ENCODE assay signal across 11 mouse cellular contexts in the genomic region with DNA sequence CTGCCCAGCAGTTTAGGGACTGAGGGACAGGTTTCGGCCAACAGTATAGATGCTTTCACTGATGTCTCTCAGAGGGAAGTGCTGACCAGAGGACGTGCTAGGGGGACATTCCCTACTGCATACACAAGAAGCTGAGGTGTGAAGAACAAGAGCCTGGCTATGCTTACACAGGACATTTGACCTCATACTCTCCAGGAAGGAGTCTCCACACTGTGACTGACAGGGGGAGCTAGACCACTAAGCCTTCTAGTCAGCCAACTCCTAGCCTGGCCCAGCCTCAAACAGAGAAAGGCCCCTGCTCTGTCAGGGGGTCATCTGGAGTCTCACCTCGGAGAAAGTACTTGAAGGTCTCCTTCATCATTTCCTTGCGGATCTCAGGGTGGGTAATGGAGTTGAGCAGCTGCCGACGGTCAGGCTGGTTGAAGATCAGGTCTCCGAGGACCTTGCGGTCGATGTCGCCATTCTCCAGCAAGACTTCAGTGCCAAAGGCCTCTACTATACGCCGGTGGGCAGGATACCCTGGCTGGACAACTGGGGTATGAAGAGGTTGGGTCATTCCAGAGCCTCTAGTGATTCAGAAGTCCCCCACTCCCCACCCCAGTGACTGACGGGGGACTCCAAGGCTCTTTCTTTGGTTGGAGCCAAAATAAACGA. TPM values are rescaled to one million over a fixed set of nuclear protein-coding genes. Genes with fewer than 3 reads are reported as not detected.
A peak's percentile ranks its signal among the peaks of the same experiment; 100 is the strongest.
DNase-seq lines count a peak whose midpoint lies in the region; ATAC-seq and TF ChIP-seq lines count a peak whose summit lies in the region.
"Had no signal": no experiment of that assay in that cellular context is flagged by ENCODE, and none has a peak within 500 bp of the region (broad histone marks: within the 10 kb centered on the region; RNA-seq: fewer than 3 reads in every experiment).

No protein-coding gene starts in this region.

- peaks cover 46% of the 10 kb centered on the region for H3K4me1 ChIP-seq in heart, embryonic 12.5 days (replicated peaks)
- 0 out of 2 replicates have a peak, but pooled peaks cover 5% of the 10 kb centered on the region for H3K4me1 ChIP-seq in lung, postnatal 0 days (ENCODE audit: insufficient read depth, low read depth, low read length)
- H3K4me1 ChIP-seq in heart, embryonic 16.5 days (ENCODE audit: control insufficient read depth, insufficient read depth, low read length): peaks cover 34% of the 10 kb centered on the region
- peaks cover 22% of the 10 kb centered on the region for H3K4me1 ChIP-seq in midbrain, embryonic 12.5 days
- no peaks in the 10 kb centered on the region for H3K4me1 ChIP-seq in forebrain, embryonic 14.5 days (ENCODE audit: control insufficient read depth, insufficient read depth, low read length)

- DNase-seq in heart, adult 9 months (ENCODE audit: low spot score in 2 of 2): no peak
- DNase-seq in lung, postnatal 0 days (ENCODE audit: low spot score): peak; percentile 59
- no peak for DNase-seq in lung, adult 18-20 months
- no peak for DNase-seq in forebrain, embryonic 14.5 days (ENCODE audit: low spot score)
- no peak for DNase-seq in layer of hippocampus, postnatal 25 days (ENCODE audit: extremely low spot score in 1 of 2, low spot score in 1 of 2)
- DNase-seq: kidney, adult 18-20 months had no signal

- H3K27ac ChIP-seq in heart, embryonic 12.5 days (ENCODE audit: poor library complexity, severe bottlenecking): peak overlapping the region; percentile 91
- peak overlapping the region; percentile 60; the same call in 1 of the 2 replicates for H3K27ac ChIP-seq in lung, postnatal 0 days (ENCODE audit: low read length)
- H3K27ac ChIP-seq in heart, embryonic 16.5 days (ENCODE audit: low read length): peak overlapping the region; percentile 85
- peak overlapping the region; percentile 75 for H3K27ac ChIP-seq in midbrain, embryonic 12.5 days (replicated peaks)
- H3K27ac ChIP-seq in forebrain, embryonic 14.5 days (ENCODE audit: low read depth, low read length): no peak overlapping the region

- H3K4me2 ChIP-seq in heart, embryonic 12.5 days: peak overlapping the region; percentile 42
- H3K4me2 ChIP-seq in lung, postnatal 0 days (replicated peaks; ENCODE audit: low read depth, low read length): no peak overlapping the region
- 0 out of 2 replicates have a peak overlapping the region, but pooled peaks have one; percentile 23 for H3K4me2 ChIP-seq in heart, embryonic 16.5 days (ENCODE audit: low read depth, low read length)
- H3K4me2 ChIP-seq in midbrain, embryonic 12.5 days (replicated peaks): no peak overlapping the region
- H3K4me2 ChIP-seq in forebrain, embryonic 14.5 days (ENCODE audit: low read length): no peak overlapping the region

- H3K9me3 ChIP-seq in heart, embryonic 12.5 days (replicated peaks): no peaks in the 10 kb centered on the region
- H3K9me3 ChIP-seq in lung, postnatal 0 days (ENCODE audit: low read length): no peaks in the 10 kb centered on the region
- H3K9me3 ChIP-seq in heart, embryonic 16.5 days (replicated peaks; ENCODE audit: control insufficient read depth, low read length): no peaks in the 10 kb centered on the region
- H3K9me3 ChIP-seq in midbrain, embryonic 12.5 days: no peaks in the 10 kb centered on the region
- no peaks in the 10 kb centered on the region for H3K9me3 ChIP-seq in forebrain, embryonic 14.5 days (replicated peaks; ENCODE audit: control insufficient read depth, low read length)

- 66% methylated on average over 14 of the region's 14 CpGs for WGBS in heart, embryonic 12.5 days
- 59% methylated on average over 14 of the region's 14 CpGs for WGBS in lung, postnatal 0 days
- WGBS in heart, embryonic 16.5 days: 74% methylated on average over 14 of the region's 14 CpGs
- WGBS in midbrain, embryonic 12.5 days: 88% methylated on average over 14 of the region's 14 CpGs
- WGBS in forebrain, embryonic 14.5 days: 90% methylated on average over 14 of the region's 14 CpGs

- no peak; the same call in none of the 2 replicates for TF ChIP-seq CTCF in lung, postnatal 0 days (IDR thresholded peaks at IDR 0.05)

- H3K9ac ChIP-seq in heart, embryonic 12.5 days: 0 out of 2 replicates have a peak overlapping the region, but pooled peaks have one; percentile 12
- H3K9ac ChIP-seq in lung, postnatal 0 days (replicated peaks; ENCODE audit: low read depth): no peak overlapping the region
- peak overlapping the region; percentile 41; the same call in 1 of the 2 replicates for H3K9ac ChIP-seq in heart, embryonic 16.5 days (ENCODE audit: low read length)
- no peak overlapping the region for H3K9ac ChIP-seq in midbrain, embryonic 12.5 days (replicated peaks)
- no peak overlapping the region for H3K9ac ChIP-seq in forebrain, embryonic 14.5 days (ENCODE audit: low read length)

- no peak for TF ChIP-seq EP300 in lung, postnatal 0 days (IDR thresholded peaks at IDR 0.05)

- H3K4me3 ChIP-seq in heart, embryonic 12.5 days: no peak overlapping the region
- H3K4me3 ChIP-seq in lung, postnatal 0 days (ENCODE audit: low read depth, low read length): no peak overlapping the region
- no peak overlapping the region for H3K4me3 ChIP-seq in heart, embryonic 16.5 days (ENCODE audit: low read length)
- no peak overlapping the region for H3K4me3 ChIP-seq in midbrain, embryonic 12.5 days
- no peak overlapping the region for H3K4me3 ChIP-seq in forebrain, embryonic 14.5 days (ENCODE audit: low read depth, low read length)

- H3K36me3 ChIP-seq in heart, embryonic 12.5 days: peaks cover 47% of the 10 kb centered on the region
- peaks cover 12% of the 10 kb centered on the region for H3K36me3 ChIP-seq in lung, postnatal 0 days (ENCODE audit: insufficient read depth, low read length)
- H3K36me3 ChIP-seq in heart, embryonic 16.5 days (ENCODE audit: control insufficient read depth, insufficient read depth): peaks cover 28% of the 10 kb centered on the region
- peaks cover 61% of the 10 kb centered on the region for H3K36me3 ChIP-seq in midbrain, embryonic 12.5 days
- H3K36me3 ChIP-seq in forebrain, embryonic 14.5 days (ENCODE audit: control insufficient read depth, insufficient read depth, low read length): peaks cover 56% of the 10 kb centered on the region

- H3K27me3 ChIP-seq in heart, embryonic 12.5 days (replicated peaks): no peaks in the 10 kb centered on the region
- no peaks in the 10 kb centered on the region for H3K27me3 ChIP-seq in lung, postnatal 0 days (replicated peaks; ENCODE audit: insufficient read depth, low read length)
- no peaks in the 10 kb centered on the region for H3K27me3 ChIP-seq in heart, embryonic 16.5 days (ENCODE audit: control insufficient read depth, insufficient read depth, low read length)
- no peaks in the 10 kb centered on the region for H3K27me3 ChIP-seq in midbrain, embryonic 12.5 days
- H3K27me3 ChIP-seq in forebrain, embryonic 14.5 days (replicated peaks; ENCODE audit: control insufficient read depth, insufficient read depth, low read length): no peaks in the 10 kb centered on the region
- H3K27me3 ChIP-seq: CH12.LX had no signal

- no peak for ATAC-seq in heart, embryonic 12.5 days (ENCODE audit: insufficient number of reproducible peaks, low FRiP score)
- ATAC-seq in lung, postnatal 0 days: peak; percentile 9; the same call in 1 of the 2 replicates
- no peak for ATAC-seq in heart, embryonic 16.5 days (replicated peaks; ENCODE audit: extremely low read depth, insufficient read depth, low FRiP score)
- ATAC-seq in midbrain, embryonic 12.5 days (ENCODE audit: low FRiP score, low read depth): no peak
- ATAC-seq in forebrain, embryonic 14.5 days: no peak

RNA-seq across cellular contexts. Expression of a gene that starts 28.5 kb away (rescaled TPM):
- 46.9 and 50.4 TPM in 2 replicates for polyA plus RNA-seq in heart, embryonic 12.5 days (2016; fragmentation: Nextera tagmentation; extraction: Ambion mirVana)
- polyA plus RNA-seq in lung, postnatal 0 days (2015; fragmentation: Nextera tagmentation; extraction: Ambion mirVana): 50.5 and 52.1 TPM in 2 replicates
- 39.1 and 41.7 TPM in 2 replicates for polyA plus RNA-seq in heart, embryonic 16.5 days (2015; fragmentation: Nextera tagmentation; extraction: Ambion mirVana)
- polyA plus RNA-seq in midbrain, embryonic 12.5 days (2016; fragmentation: Nextera tagmentation; extraction: Ambion mirVana): 41.3 and 44.8 TPM in 2 replicates
- polyA plus RNA-seq in forebrain, embryonic 14.5 days (2014; fragmentation: Nextera tagmentation; extraction: Ambion mirVana): 37.0 and 43.8 TPM in 2 replicates
- 100 to 1,000 TPM; 153 to 166 TPM for total RNA-seq in layer of hippocampus, postnatal 25 days (2021)

RNA-seq across cellular contexts. Expression of a gene that starts 28.7 kb away (rescaled TPM):
- 94.1 and 95.2 TPM in 2 replicates for polyA plus RNA-seq in heart, embryonic 12.5 days (2016; fragmentation: Nextera tagmentation; extraction: Ambion mirVana)
- polyA plus RNA-seq in lung, postnatal 0 days (2015; fragmentation: Nextera tagmentation; extraction: Ambion mirVana): 43.5 and 51.1 TPM in 2 replicates
- 66.9 and 77.5 TPM in 2 replicates for polyA plus RNA-seq in heart, embryonic 16.5 days (2015; fragmentation: Nextera tagmentation; extraction: Ambion mirVana)
- polyA plus RNA-seq in midbrain, embryonic 12.5 days (2016; fragmentation: Nextera tagmentation; extraction: Ambion mirVana): 163 and 174 TPM in 2 replicates
- polyA plus RNA-seq in forebrain, embryonic 14.5 days (2014; fragmentation: Nextera tagmentation; extraction: Ambion mirVana): 207 and 220 TPM in 2 replicates
- total RNA-seq in layer of hippocampus, postnatal 25 days (2021): 100 to 1,000 TPM; 106 to 109 TPM

RNA-seq across cellular contexts. Expression of a gene that starts 53.0 kb away (rescaled TPM):
- polyA plus RNA-seq in heart, embryonic 12.5 days (2016; fragmentation: Nextera tagmentation; extraction: Ambion mirVana): 0.87 and 1.4 TPM in 2 replicates
- polyA plus RNA-seq in lung, postnatal 0 days (2015; fragmentation: Nextera tagmentation; extraction: Ambion mirVana): 0.30 and 0.31 TPM in 2 replicates
- 0.32 and 0.39 TPM in 2 replicates for polyA plus RNA-seq in heart, embryonic 16.5 days (2015; fragmentation: Nextera tagmentation; extraction: Ambion mirVana)
- 12.7 and 15.3 TPM in 2 replicates for polyA plus RNA-seq in midbrain, embryonic 12.5 days (2016; fragmentation: Nextera tagmentation; extraction: Ambion mirVana)
- polyA plus RNA-seq in forebrain, embryonic 14.5 days (2014; fragmentation: Nextera tagmentation; extraction: Ambion mirVana): 1.9 and 2.5 TPM in 2 replicates
- total RNA-seq in layer of hippocampus, postnatal 25 days (2021): 10 to 100 TPM; 20.7 to 24.6 TPM
- total RNA-seq: CH12.LX; gastrocnemius, adult 18-20 months had no signal

Comparison
In these comparisons a context has a peak if more than half of its experiments do, and no peak if none do; other contexts are left out.
1. H3K4me2 ChIP-seq: peak in heart, embryonic 12.5 days (single experiment) and heart, embryonic 16.5 days (single experiment); none in lung, postnatal 0 days (single experiment), midbrain, embryonic 12.5 days (single experiment) and forebrain, embryonic 14.5 days (single experiment).
2. H3K9ac ChIP-seq: peak in heart, embryonic 12.5 days (single experiment) and heart, embryonic 16.5 days (single experiment); none in lung, postnatal 0 days (single experiment), midbrain, embryonic 12.5 days (single experiment) and forebrain, embryonic 14.5 days (single experiment).